Mouse (Mus musculus) neural tube, embryonic 12.5 days (tissue): ENCODE measurements around the gene Unk. TPM values are rescaled to one million over a fixed set of nuclear protein-coding genes. Genes with fewer than 3 reads are reported as not detected.
A peak's percentile ranks its signal among the peaks of the same experiment; 100 is the strongest.

ENCODE experiments used
- ATAC-seq: fragments of 200-750 bp; cut with Nextera tagmentation; 2 replicates; pipeline ENCODE4 v1.8.0; 2017; ENCODE audit warnings: low read depth, mild to moderate bottlenecking, moderate TSS enrichment, moderate library complexity; ENCODE audit not compliant: low FRiP score
- H3K27ac ChIP-seq: fragments of 300-500 bp; sonication (generic); 2 replicates; pipeline ENCODE4 v1.5.1; 2016
- H3K27me3 ChIP-seq: fragments of 300-500 bp; sonication (generic); replicated peaks from 2 replicates; pipeline ENCODE4 v1.6.1; 2016; ENCODE audit warnings: mild to moderate bottlenecking
- H3K36me3 ChIP-seq: fragments of 300-500 bp; sonication (generic); 2 replicates; pipeline ENCODE4 v1.6.1; 2016; ENCODE audit warnings: mild to moderate bottlenecking
- H3K4me1 ChIP-seq: fragments of 300-500 bp; sonication (generic); 2 replicates; pipeline ENCODE4 v1.6.1; 2016
- H3K4me2 ChIP-seq: fragments of 300-500 bp; sonication (generic); replicated peaks from 2 replicates; pipeline ENCODE4 v1.6.1; 2016; ENCODE audit warnings: mild to moderate bottlenecking
- H3K4me3 ChIP-seq: fragments of 300-500 bp; sonication (generic); 2 replicates; pipeline ENCODE4 v1.5.1; 2016
- H3K9ac ChIP-seq: fragments of 300-500 bp; sonication (generic); 2 replicates; pipeline ENCODE4 v1.6.1; 2016; ENCODE audit warnings: mild to moderate bottlenecking
- H3K9me3 ChIP-seq: fragments of 300-500 bp; sonication (generic); 2 replicates; pipeline ENCODE4 v1.6.1; 2016; ENCODE audit warnings: mild to moderate bottlenecking
- WGBS: fragments of 180-500 bp; shearing (Covaris S2); methylation state at CpG from one replicate; pipeline ENCODE4 v1.1.7; 2016; 5-methylcytosine and 5-hydroxymethylcytosine counted together
- polyA plus RNA-seq: library from polyadenylated mRNA; unstranded; fragments of >200 nt; fragmentation: Nextera tagmentation; extraction: Ambion mirVana; gene quantifications from 2 replicates; pipeline ENCODE4 v1.2.1, GENCODE M21; 2016

Unk gene
- polyA plus RNA-seq, 1 experiment from 2014 or later, result 47.9 TPM

DNA sequence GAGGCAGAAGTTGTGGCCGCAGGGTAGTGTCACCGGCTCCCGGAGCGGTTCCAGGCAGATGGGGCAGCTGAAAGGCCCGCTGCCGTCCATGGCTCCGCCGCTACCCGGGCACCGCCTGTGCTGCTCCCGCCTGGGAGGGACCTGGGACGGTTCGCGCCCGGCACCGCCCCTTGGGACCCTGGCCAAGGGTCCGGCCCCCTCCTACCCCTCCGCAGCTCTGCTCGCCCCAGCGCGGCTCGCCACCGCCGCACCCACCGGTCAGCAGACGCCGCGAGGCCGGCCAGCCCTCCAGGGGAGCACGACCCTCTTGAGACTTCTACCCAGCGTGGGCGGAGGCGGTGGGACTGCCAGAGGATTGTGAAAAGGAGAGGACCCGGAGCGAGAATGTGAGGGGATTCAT, 80.0 kb downstream of the Unk start:
- H3K4me3 ChIP-seq, result peak overlapping the region; percentile 22
- peaks cover 29% of the 10 kb centered on the region for H3K4me1 ChIP-seq
- no peaks in the 10 kb centered on the region for H3K36me3 ChIP-seq
- H3K27me3 ChIP-seq, result peaks cover 68% of the 10 kb centered on the region
- 2% methylated on average over 35 of the region's 35 CpGs for WGBS
- H3K4me2 ChIP-seq, result peak overlapping the region; percentile 57
- no peaks in the 10 kb centered on the region for H3K9me3 ChIP-seq
- H3K9ac ChIP-seq, result peak overlapping the region; percentile 38; the same call in 1 of the 2 replicates
- no peak overlapping the region for H3K27ac ChIP-seq
- ATAC-seq, result no peak

GRCm38 (mm10) chr11:116110540-116110939, 80.4 kb downstream of the Unk start:
- H3K4me1 ChIP-seq, result peaks cover 29% of the 10 kb centered on the region
- peak overlapping the region; percentile 22 for H3K4me3 ChIP-seq
- H3K9me3 ChIP-seq, result no peaks in the 10 kb centered on the region
- WGBS, result 39% methylated on average over 10 of the region's 10 CpGs
- H3K9ac ChIP-seq, result no peak overlapping the region
- ATAC-seq, result no peak
- H3K27me3 ChIP-seq, result peaks cover 64% of the 10 kb centered on the region
- H3K4me2 ChIP-seq, result peak overlapping the region; percentile 57
- H3K36me3 ChIP-seq, result no peaks in the 10 kb centered on the region
- H3K27ac ChIP-seq, result no peak overlapping the region

Other genes starting within 250 kb of the Unk start
- gene Caskin2, start 216.7 kb upstream of the Unk start, polyA plus RNA-seq, result 14.4 and 16.7 TPM in 2 replicates
- 26.4 and 30.7 TPM in 2 replicates for gene Tsen54, start 215.6 kb upstream of the Unk start, polyA plus RNA-seq
- 3.9 and 5.7 TPM in 2 replicates for gene Llgl2, start 206.3 kb upstream of the Unk start, polyA plus RNA-seq
- gene Myo15b, start 171.9 kb upstream of the Unk start, polyA plus RNA-seq, result 0.11 and 0.19 TPM in 2 replicates
- gene Smim5, start 130.4 kb upstream of the Unk start, polyA plus RNA-seq, result 1.8 and 2.7 TPM in 2 replicates
- gene Smim6, start 118.3 kb upstream of the Unk start, polyA plus RNA-seq, result 0.83 and 1.0 TPM in 2 replicates
- gene Sap30bp, start 97.0 kb upstream of the Unk start, polyA plus RNA-seq, result 53.7 and 54.8 TPM in 2 replicates
- 24.2 and 30.2 TPM in 2 replicates for gene Recql5, start 96.8 kb upstream of the Unk start, polyA plus RNA-seq
- 0.99 and 1.4 TPM in 2 replicates for gene Itgb4, start 55.6 kb upstream of the Unk start, polyA plus RNA-seq
- 100 and 109 TPM in 2 replicates for gene Galk1, start 17.6 kb upstream of the Unk start, polyA plus RNA-seq
- gene H3f3b, start 2.4 kb upstream of the Unk start, polyA plus RNA-seq, result 2,060 and 2,115 TPM in 2 replicates
- 1.3 and 1.7 TPM in 2 replicates for gene Unc13d, start 47.6 kb downstream of the Unk start, polyA plus RNA-seq
- 97.0 and 110 TPM in 2 replicates for gene Wbp2, start 56.7 kb downstream of the Unk start, polyA plus RNA-seq
- 3.7 and 5.0 TPM in 2 replicates for gene Trim47, start 96.9 kb downstream of the Unk start, polyA plus RNA-seq
- gene Trim65, start 100.8 kb downstream of the Unk start, polyA plus RNA-seq, result 2.0 and 2.1 TPM in 2 replicates
- gene Mrpl38, start 108.5 kb downstream of the Unk start, polyA plus RNA-seq, result 83.7 and 85.5 TPM in 2 replicates
- 63.2 and 67.0 TPM in 2 replicates for gene Fbf1, start 137.8 kb downstream of the Unk start, polyA plus RNA-seq
- 67.6 and 68.9 TPM in 2 replicates for gene Ten1, start 168.5 kb downstream of the Unk start, polyA plus RNA-seq
- gene Acox1, start 168.7 kb downstream of the Unk start, polyA plus RNA-seq, result 42.2 and 44.0 TPM in 2 replicates
- gene Evpl, start 207.8 kb downstream of the Unk start, polyA plus RNA-seq, result 0.76 and 0.95 TPM in 2 replicates
- gene Srp68, start 243.9 kb downstream of the Unk start, polyA plus RNA-seq, result 85.3 and 88.4 TPM in 2 replicates